Mouse (Mus musculus) myocyte (in vitro differentiated cells): ENCODE results near the gene Tdrd6.

Source experiments
- E2F4 ChIP-seq: IDR thresholded peaks from one replicate; pipeline ENCODE4 v1.6.1; 2011; ENCODE audit warnings: mild to moderate bottlenecking, control low read depth, moderate library complexity; ENCODE audit not compliant: insufficient read depth
- MAX ChIP-seq: IDR thresholded peaks from one replicate; pipeline ENCODE4 v1.6.1; 2011; ENCODE audit warnings: low read depth, mild to moderate bottlenecking, control low read depth
- POLR2A ChIP-seq: IDR thresholded peaks from one replicate; pipeline ENCODE4 v1.6.1; 2011; ENCODE audit warnings: low read depth, mild to moderate bottlenecking, control low read depth, moderate library complexity; ENCODE audit not compliant: insufficient read length
- POLR2AphosphoS2 ChIP-seq: IDR thresholded peaks from one replicate; pipeline ENCODE4 v1.6.1; 2011; ENCODE audit warnings: low read depth, control low read depth; ENCODE audit not compliant: insufficient read length
- REST ChIP-seq: IDR thresholded peaks from one replicate; pipeline ENCODE4 v1.6.1; 2011; ENCODE audit warnings: mild to moderate bottlenecking, control low read depth, moderate library complexity; ENCODE audit not compliant: insufficient read depth, insufficient read length
- SRF ChIP-seq: IDR thresholded peaks from one replicate; pipeline ENCODE4 v1.6.1; 2011; ENCODE audit warnings: low read depth; ENCODE audit not compliant: control insufficient read depth, insufficient read length
- TCF12 ChIP-seq: IDR thresholded peaks from one replicate; pipeline ENCODE4 v1.6.1; 2011; ENCODE audit warnings: mild to moderate bottlenecking, control low read depth; ENCODE audit not compliant: poor library complexity, insufficient read depth, severe bottlenecking
- TCF3 ChIP-seq: IDR thresholded peaks from one replicate; pipeline ENCODE4 v1.6.1; 2011; ENCODE audit warnings: low read depth, control low read depth; ENCODE audit not compliant: insufficient read length
- USF1 ChIP-seq: IDR thresholded peaks from one replicate; pipeline ENCODE4 v1.6.1; 2011; ENCODE audit warnings: low read depth, mild to moderate bottlenecking, control low read depth, moderate library complexity

DNA sequence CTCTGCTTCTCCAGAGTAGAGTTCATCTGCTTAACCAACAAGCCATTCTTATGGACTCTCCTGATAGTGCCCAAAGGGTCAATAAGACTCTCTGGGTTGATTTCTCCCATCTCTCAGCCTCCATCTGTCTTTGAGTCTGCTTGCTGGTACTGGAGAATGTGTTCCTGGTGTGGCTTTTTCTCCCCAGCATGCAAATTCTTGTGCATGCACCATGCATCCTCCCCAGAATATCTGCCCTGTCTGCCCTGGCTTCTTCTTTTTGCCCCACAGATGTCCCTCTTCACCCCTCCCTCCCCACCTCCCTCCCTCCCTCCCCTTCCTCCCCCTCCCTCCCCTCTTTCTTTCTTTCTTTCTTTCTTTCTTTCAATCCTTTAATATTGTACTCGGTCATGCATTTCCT lies 47.2 kb upstream of the Tdrd6 start:
- TF ChIP-seq USF1 (no peak), E2F4 (no peak), POLR2A (no peak), TCF3 (no peak), MAX (no peak), SRF (no peak), TCF12 (no peak), POLR2AphosphoS2 (no peak), REST (no peak)
